7 mouse cellular contexts compared by ENCODE assay signal in the genomic region with DNA sequence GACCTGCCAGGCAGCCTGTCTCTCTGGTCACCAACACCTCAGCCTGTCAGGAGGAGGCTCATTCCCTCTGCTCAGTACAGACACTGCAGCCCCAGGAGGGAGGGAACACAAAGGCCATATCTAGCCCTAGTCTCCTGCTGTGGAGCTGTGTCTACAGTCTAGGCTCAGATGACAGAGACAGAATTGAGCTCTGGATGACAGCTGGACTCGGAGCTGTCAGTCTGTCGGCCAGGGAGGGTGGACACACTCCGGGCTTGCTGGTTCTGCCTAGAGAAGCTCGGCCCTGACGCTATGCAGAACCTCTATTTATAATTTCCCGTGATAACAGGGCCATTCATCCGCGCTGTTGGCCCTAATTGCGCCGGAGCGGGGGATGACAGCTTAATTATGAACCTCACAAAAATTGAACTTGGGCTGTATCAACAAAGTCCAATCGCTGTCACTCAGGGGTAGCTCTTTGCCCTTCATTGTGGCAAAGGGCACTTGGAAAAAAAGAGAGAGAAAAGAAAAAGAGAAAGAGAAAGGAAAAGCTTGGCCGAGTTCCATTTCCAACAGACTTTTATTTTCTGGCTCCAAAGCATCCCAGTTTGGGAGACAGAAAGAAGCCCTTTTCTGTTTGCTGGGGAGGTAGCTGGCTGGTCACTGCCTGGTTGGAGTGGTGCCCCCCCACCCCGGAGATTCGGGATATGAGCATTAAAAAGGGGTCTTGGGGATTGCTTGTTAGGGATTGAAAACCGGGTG. TPM values are rescaled to one million over a fixed set of nuclear protein-coding genes. Genes with fewer than 3 reads are reported as not detected.
A peak's percentile ranks its signal among the peaks of the same experiment; 100 is the strongest.
DNase-seq lines count a peak whose midpoint lies in the region; ATAC-seq and TF ChIP-seq lines count a peak whose summit lies in the region.

No protein-coding gene starts in this region.

- H3K36me3 ChIP-seq in heart, embryonic 12.5 days, result no peaks in the 10 kb centered on the region
- H3K36me3 ChIP-seq in thymus, adult 2 months (ENCODE audit: control insufficient read depth, insufficient read depth, low read length), result no peaks in the 10 kb centered on the region

- H3K9me3 ChIP-seq in heart, embryonic 12.5 days (replicated peaks), result no peaks in the 10 kb centered on the region

- peak overlapping the region; percentile 48 for H3K4me2 ChIP-seq in heart, embryonic 12.5 days

- H3K27me3 ChIP-seq in heart, embryonic 12.5 days (replicated peaks), result no peaks in the 10 kb centered on the region
- H3K27me3 ChIP-seq in thymus, adult 2 months (ENCODE audit: control insufficient read depth, insufficient read depth, low read length), result no peaks in the 10 kb centered on the region

- H3K27ac ChIP-seq in heart, embryonic 12.5 days (ENCODE audit: poor library complexity, severe bottlenecking), result peak overlapping the region; percentile 86
- H3K27ac ChIP-seq in layer of hippocampus, adult 2 months, result peak overlapping the region; percentile 89
- H3K27ac ChIP-seq in thymus, adult 2 months (ENCODE audit: control insufficient read depth, insufficient read depth, low read length), result no peak overlapping the region

- peak overlapping the region; percentile 9; the same call in 1 of the 2 replicates for H3K4me3 ChIP-seq in heart, embryonic 12.5 days
- peak overlapping the region; percentile 30; the same call in 1 of the 2 replicates for H3K4me3 ChIP-seq in layer of hippocampus, adult 2 months
- no peak overlapping the region for H3K4me3 ChIP-seq in thymus, adult 2 months (ENCODE audit: control insufficient read depth, insufficient read depth, low read length)

- 23% methylated on average over 16 of the region's 16 CpGs for WGBS in heart, embryonic 12.5 days
- WGBS in thymus, adult 2 months, result 85% methylated on average over 16 of the region's 16 CpGs

- peak; percentile 86 for ATAC-seq in heart, embryonic 12.5 days (ENCODE audit: insufficient number of reproducible peaks, low FRiP score)
- ATAC-seq in granulocyte monocyte progenitor cell, adult 5-6 weeks (replicated peaks; ENCODE audit: poor library complexity, severe bottlenecking), result no peak

- 0 out of 2 replicates have a peak overlapping the region, but pooled peaks have one; percentile 7 for H3K9ac ChIP-seq in heart, embryonic 12.5 days

- DNase-seq in right cerebral cortex, adult 18-20 months, result peak; percentile 24
- no peak for DNase-seq in right cerebral cortex, postnatal 10 days (ENCODE audit: low spot score in 2 of 2)
- DNase-seq in layer of hippocampus, adult 2 months (ENCODE audit: low spot score in 2 of 2), result no peak
- DNase-seq in adrenal gland, adult 18-20 months (ENCODE audit: low spot score in 2 of 2), result no peak
- no peak for DNase-seq in thymus, adult 2 months

- peaks cover 54% of the 10 kb centered on the region for H3K4me1 ChIP-seq in heart, embryonic 12.5 days (replicated peaks)
- peaks cover 13% of the 10 kb centered on the region for H3K4me1 ChIP-seq in thymus, adult 2 months (replicated peaks; ENCODE audit: control insufficient read depth, insufficient read depth, low read length)

- TF ChIP-seq CTCF in layer of hippocampus, adult 2 months (conservative IDR thresholded peaks at IDR 0.05), result no peak
- TF ChIP-seq CTCF in thymus, adult 2 months (IDR thresholded peaks at IDR 0.05; ENCODE audit: borderline replicate concordance, control insufficient read depth, extremely low read depth, insufficient read depth, low read length, poor library complexity), result no peak

- no peak for TF ChIP-seq POLR2A in thymus, adult 2 months (IDR thresholded peaks at IDR 0.05; ENCODE audit: control insufficient read depth, extremely low read depth, insufficient read depth, low read length, poor library complexity)

RNA-seq across cellular contexts. Expression of a gene that starts 24.1 kb away (rescaled TPM):
- 5.2 and 5.7 TPM in 2 replicates for polyA plus RNA-seq in heart, embryonic 12.5 days (2016; fragmentation: Nextera tagmentation; extraction: Ambion mirVana)
- 1 to 10 TPM; 2.8 to 3.3 TPM for total RNA-seq in layer of hippocampus, adult 2 months (2021)
- 1 to 10 TPM; 1.1 to 1.2 TPM for total RNA-seq in adrenal gland, adult 18-20 months (2021)
- 26.0 and 30.1 TPM in 2 replicates for polyA plus RNA-seq in thymus, adult 2 months (2012; rRNA removed)
- total RNA-seq in granulocyte monocyte progenitor cell, adult 5-6 weeks (2014; fragmentation: Nextera tagmentation), result 6.0 and 6.2 TPM in 2 replicates
- total RNA-seq in granulocyte monocyte progenitor cell, adult 5-6 weeks (2017), result 8.7 and 12.6 TPM in 2 replicates

RNA-seq across cellular contexts. Expression of a gene that starts 40.0 kb away (rescaled TPM):
- polyA plus RNA-seq in heart, embryonic 12.5 days (2016; fragmentation: Nextera tagmentation; extraction: Ambion mirVana), result 9.0 and 9.4 TPM in 2 replicates
- 10 to 100 TPM; 31.4 to 33.9 TPM for total RNA-seq in layer of hippocampus, adult 2 months (2021)
- total RNA-seq in adrenal gland, adult 18-20 months (2021), result 10 to 100 TPM; 45.4 to 46.7 TPM
- 125 and 132 TPM in 2 replicates for polyA plus RNA-seq in thymus, adult 2 months (2012; rRNA removed)
- 3.4 and 9.3 TPM in 2 replicates for total RNA-seq in granulocyte monocyte progenitor cell, adult 5-6 weeks (2014; fragmentation: Nextera tagmentation)
- 1.4 and 2.1 TPM in 2 replicates for total RNA-seq in granulocyte monocyte progenitor cell, adult 5-6 weeks (2017)

RNA-seq across cellular contexts. Expression of a gene that starts 46.6 kb away (rescaled TPM):
- 148 and 155 TPM in 2 replicates for polyA plus RNA-seq in heart, embryonic 12.5 days (2016; fragmentation: Nextera tagmentation; extraction: Ambion mirVana)
- 10 to 100 TPM; 91.3 to 95.8 TPM for total RNA-seq in layer of hippocampus, adult 2 months (2021)
- 100 to 1,000 TPM; 129 to 141 TPM for total RNA-seq in adrenal gland, adult 18-20 months (2021)
- polyA plus RNA-seq in thymus, adult 2 months (2012; rRNA removed), result 235 and 251 TPM in 2 replicates
- total RNA-seq in granulocyte monocyte progenitor cell, adult 5-6 weeks (2014; fragmentation: Nextera tagmentation), result 226 and 256 TPM in 2 replicates
- total RNA-seq in granulocyte monocyte progenitor cell, adult 5-6 weeks (2017), result 47.5 and 60.5 TPM in 2 replicates

RNA-seq across cellular contexts. Expression of a gene that starts 48.0 kb away (rescaled TPM):
- 200 and 212 TPM in 2 replicates for polyA plus RNA-seq in heart, embryonic 12.5 days (2016; fragmentation: Nextera tagmentation; extraction: Ambion mirVana)
- total RNA-seq in layer of hippocampus, adult 2 months (2021), result not detected
- total RNA-seq in adrenal gland, adult 18-20 months (2021), result not detected
- 0.51 and 11.4 TPM in 2 replicates for polyA plus RNA-seq in thymus, adult 2 months (2012; rRNA removed)
- not detected in 2 replicates for total RNA-seq in granulocyte monocyte progenitor cell, adult 5-6 weeks (2014; fragmentation: Nextera tagmentation)
- not detected in 2 replicates for total RNA-seq in granulocyte monocyte progenitor cell, adult 5-6 weeks (2017)

RNA-seq across cellular contexts. Expression of a gene that starts 48.2 kb away (rescaled TPM):
- 1.2 and 2.2 TPM in 2 replicates for polyA plus RNA-seq in heart, embryonic 12.5 days (2016; fragmentation: Nextera tagmentation; extraction: Ambion mirVana)
- 100 to 1,000 TPM; 463 to 497 TPM for total RNA-seq in layer of hippocampus, adult 2 months (2021)
- 10 to 100 TPM; 16.6 to 19.1 TPM for total RNA-seq in adrenal gland, adult 18-20 months (2021)
- 7.6 and 7.7 TPM in 2 replicates for polyA plus RNA-seq in thymus, adult 2 months (2012; rRNA removed)
- 7.2 and 10.1 TPM in 2 replicates for total RNA-seq in granulocyte monocyte progenitor cell, adult 5-6 weeks (2014; fragmentation: Nextera tagmentation)
- 0.31 and 0.69 TPM in 2 replicates for total RNA-seq in granulocyte monocyte progenitor cell, adult 5-6 weeks (2017)
